In genomic region chr4:55058901-55059300, GRCm38 (mm10) we compare ENCODE assay signal across 13 mouse cellular contexts.
"Had no signal": no experiment of that assay in that cellular context is flagged by ENCODE, and none has a peak within 500 bp of the region (broad histone marks: within the 10 kb centered on the region; RNA-seq: fewer than 3 reads in every experiment).

No protein-coding gene starts in this region.

- DNase-seq: kidney, adult 18-20 months; kidney, postnatal 10 days; kidney, postnatal 4 days; lung, adult 2 months; lung, postnatal 36 days; thymus, postnatal 36 days had no signal

- H3K4me2 ChIP-seq: intestine, embryonic 15.5 days; liver, embryonic 11.5 days; liver, embryonic 15.5 days; midbrain, embryonic 15.5 days had no signal

- H3K27ac ChIP-seq: intestine, embryonic 15.5 days; layer of hippocampus, adult 2 months; limb, embryonic 10.5 days; liver, embryonic 15.5 days; midbrain, embryonic 15.5 days had no signal

- ATAC-seq: intestine, embryonic 15.5 days; lung, postnatal 0 days had no signal

- H3K9me3 ChIP-seq: intestine, embryonic 15.5 days; limb, embryonic 10.5 days; liver, embryonic 15.5 days; midbrain, embryonic 15.5 days had no signal

- H3K27me3 ChIP-seq: intestine, embryonic 15.5 days; liver, embryonic 15.5 days; midbrain, embryonic 15.5 days had no signal

- H3K4me3 ChIP-seq: intestine, embryonic 15.5 days; layer of hippocampus, adult 2 months; limb, embryonic 10.5 days; liver, embryonic 15.5 days; midbrain, embryonic 15.5 days had no signal

- H3K36me3 ChIP-seq: liver, embryonic 15.5 days had no signal

- H3K9ac ChIP-seq: intestine, embryonic 15.5 days; liver, embryonic 15.5 days; midbrain, embryonic 15.5 days had no signal

- H3K4me1 ChIP-seq: limb, embryonic 10.5 days; liver, embryonic 15.5 days; midbrain, embryonic 15.5 days had no signal
